Mouse (Mus musculus) kidney, adult 11 months (tissue): ENCODE measurements at regions not wholly inside any gene's neighbourhood (a gene's known extent, or its start where the extent isn't known, plus 50 kb on each side); places are given as distances from the start of the nearest gene placed in this dataset.
A peak's percentile ranks its signal among the peaks of the same experiment; 100 is the strongest.

Experiments used
- DNase-seq: peaks from one replicate; pipeline ENCODE4 v3.0.0; 2022

- no peak for DNase-seq
These were observed 129.4 kb upstream of the Tll1 start for GRCm38 (mm10) chr8:64335495-64335894.

DNA sequence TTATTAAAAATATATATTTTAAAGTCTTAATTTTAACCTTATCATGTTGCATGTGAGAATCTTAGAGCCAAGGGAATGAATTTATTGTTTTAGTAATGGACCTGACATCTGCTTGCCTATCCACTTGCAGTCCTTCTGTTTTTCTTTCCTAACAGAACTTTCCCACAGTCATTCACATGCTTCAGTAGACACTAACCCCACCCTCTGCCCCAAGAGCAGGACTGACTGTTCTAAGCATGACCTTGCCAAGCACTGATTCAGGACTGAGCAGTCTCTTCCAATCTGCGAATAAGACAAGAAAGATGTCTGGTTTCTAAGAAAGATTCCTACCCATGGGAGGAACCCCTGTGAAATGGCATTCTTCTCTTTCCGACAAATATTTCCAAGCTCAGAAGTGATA, 117.9 kb upstream of the Tll1 start:
- no peak for DNase-seq

DNA sequence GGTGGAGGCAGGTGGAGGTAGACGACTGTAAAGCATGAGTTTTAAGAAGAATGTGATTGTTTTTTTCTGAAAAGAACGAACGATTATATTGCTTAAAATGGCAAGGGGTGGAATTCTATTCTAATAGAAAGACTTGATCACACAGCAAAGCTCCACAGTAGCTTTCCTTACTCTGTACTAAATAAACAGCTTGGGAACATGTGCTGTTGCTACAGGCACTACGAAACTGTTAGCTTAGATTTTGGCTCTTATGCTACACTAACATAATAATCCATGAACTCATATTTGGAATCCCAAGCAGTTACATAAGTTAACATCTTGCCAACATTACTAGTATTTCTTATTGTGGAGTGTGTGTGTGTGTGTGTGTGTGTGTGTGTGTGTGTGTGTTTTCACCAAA, 114.3 kb upstream of the Tll1 start:
- DNase-seq, result no peak

- DNase-seq, result no peak
These were observed 113.2 kb upstream of the Tll1 start for GRCm38 (mm10) chr8:64319220-64319820.

- peak; percentile 9 for DNase-seq
These were observed 112.6 kb upstream of the Tll1 start for GRCm38 (mm10) chr8:64318524-64319219.

DNA sequence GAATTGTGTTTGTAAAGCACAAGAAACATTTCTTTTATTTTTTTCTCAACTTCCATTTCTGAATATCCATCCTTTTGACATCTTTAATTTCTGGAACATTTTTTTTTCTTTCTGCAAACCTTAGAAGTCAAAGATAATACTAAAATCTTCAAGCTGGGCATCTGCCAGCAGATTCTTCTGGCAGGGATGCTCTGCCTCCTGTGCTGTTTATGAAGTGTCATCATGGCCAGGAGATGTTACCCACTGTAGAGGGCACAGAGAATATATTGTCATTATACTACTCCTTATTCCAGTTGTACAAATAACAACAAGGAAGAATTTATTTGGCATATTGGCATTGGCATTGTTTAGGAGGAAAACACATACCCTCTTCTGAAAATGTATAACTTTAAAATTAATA, 111.7 kb upstream of the Tll1 start:
- no peak for DNase-seq

- no peak for DNase-seq
These were observed 101.9 kb upstream of the Tll1 start for GRCm38 (mm10) chr8:64307995-64308394.

- DNase-seq, result no peak
These were observed 76.7 kb upstream of the Tll1 start for GRCm38 (mm10) chr8:64282806-64283205.

DNA sequence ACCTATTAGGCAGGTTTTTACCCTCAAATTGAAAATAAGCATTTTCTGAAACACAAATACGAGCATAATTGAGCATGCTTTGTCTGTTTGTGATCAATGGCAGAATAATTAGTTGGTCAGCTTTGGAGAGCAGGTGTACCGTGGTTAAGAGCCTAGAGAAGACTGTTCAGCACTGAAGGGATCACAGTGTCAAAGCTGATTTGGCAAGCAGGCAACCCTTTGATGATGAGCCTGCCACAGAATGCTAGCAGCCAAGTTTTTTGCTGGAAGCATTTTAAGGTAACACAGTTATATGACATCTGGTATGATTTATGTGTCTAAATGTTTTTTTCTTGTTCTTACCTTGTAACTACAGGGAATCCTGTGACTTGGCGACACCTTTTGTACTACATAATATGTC, 75.5 kb upstream of the Tll1 start:
- DNase-seq, result no peak

GRCm38 (mm10) chr8:64280391-64280790, 74.3 kb upstream of the Tll1 start:
- no peak for DNase-seq

DNA sequence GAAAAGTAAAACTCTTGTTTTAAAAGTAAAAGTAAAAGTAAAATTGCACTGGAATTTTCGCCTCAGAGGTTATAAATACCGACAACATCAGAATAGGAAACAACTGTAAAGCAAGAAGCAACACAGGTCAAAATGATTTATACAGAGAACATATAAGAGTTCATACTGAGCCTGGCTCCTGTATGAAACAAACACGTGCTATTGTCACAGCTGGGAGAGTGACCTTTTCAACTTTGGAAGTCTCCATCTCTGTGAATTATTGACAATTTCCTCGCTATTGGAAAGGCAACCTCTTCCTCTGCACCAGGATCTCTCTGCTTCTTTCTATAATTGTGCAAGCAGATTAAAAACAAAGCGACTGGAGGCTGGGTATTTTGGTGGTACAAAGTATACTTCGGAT, 70.0 kb upstream of the Tll1 start:
- peak; percentile 35 for DNase-seq

GRCm38 (mm10) chr8:64265304-64265945, 59.4 kb upstream of the Tll1 start:
- DNase-seq, result peak; percentile 4
